Mouse (Mus musculus) myocyte (in vitro differentiated cells): ENCODE data around the gene Ky.

Source experiments
- CEBPB ChIP-seq: IDR thresholded peaks from 2 replicates; pipeline ENCODE4 v1.6.1; 2011; ENCODE audit warnings: mild to moderate bottlenecking, moderate library complexity; ENCODE audit not compliant: poor library complexity, insufficient read depth, severe bottlenecking
- E2F4 ChIP-seq: IDR thresholded peaks from one replicate; pipeline ENCODE4 v1.6.1; 2011; ENCODE audit warnings: mild to moderate bottlenecking, control low read depth, moderate library complexity; ENCODE audit not compliant: insufficient read depth
- MAX ChIP-seq: IDR thresholded peaks from one replicate; pipeline ENCODE4 v1.6.1; 2011; ENCODE audit warnings: low read depth, mild to moderate bottlenecking, control low read depth
- POLR2A ChIP-seq: IDR thresholded peaks from one replicate; pipeline ENCODE4 v1.6.1; 2011; ENCODE audit warnings: low read depth, mild to moderate bottlenecking, control low read depth, moderate library complexity; ENCODE audit not compliant: insufficient read length
- POLR2AphosphoS2 ChIP-seq: IDR thresholded peaks from one replicate; pipeline ENCODE4 v1.6.1; 2011; ENCODE audit warnings: low read depth, control low read depth; ENCODE audit not compliant: insufficient read length
- TCF3 ChIP-seq: IDR thresholded peaks from one replicate; pipeline ENCODE4 v1.6.1; 2011; ENCODE audit warnings: low read depth, control low read depth; ENCODE audit not compliant: insufficient read length
- USF1 ChIP-seq: IDR thresholded peaks from one replicate; pipeline ENCODE4 v1.6.1; 2011; ENCODE audit warnings: low read depth, mild to moderate bottlenecking, control low read depth, moderate library complexity

GRCm38 (mm10) chr9:102511423-102511822, 5.9 kb downstream of the Ky start:
- no peak for TF ChIP-seq POLR2A
- TF ChIP-seq MAX: no peak
- no peak for TF ChIP-seq E2F4
- TF ChIP-seq USF1: no peak
- no peak for TF ChIP-seq POLR2AphosphoS2
- TF ChIP-seq TCF3: no peak
- no peak for TF ChIP-seq CEBPB
